In the genomic region with DNA sequence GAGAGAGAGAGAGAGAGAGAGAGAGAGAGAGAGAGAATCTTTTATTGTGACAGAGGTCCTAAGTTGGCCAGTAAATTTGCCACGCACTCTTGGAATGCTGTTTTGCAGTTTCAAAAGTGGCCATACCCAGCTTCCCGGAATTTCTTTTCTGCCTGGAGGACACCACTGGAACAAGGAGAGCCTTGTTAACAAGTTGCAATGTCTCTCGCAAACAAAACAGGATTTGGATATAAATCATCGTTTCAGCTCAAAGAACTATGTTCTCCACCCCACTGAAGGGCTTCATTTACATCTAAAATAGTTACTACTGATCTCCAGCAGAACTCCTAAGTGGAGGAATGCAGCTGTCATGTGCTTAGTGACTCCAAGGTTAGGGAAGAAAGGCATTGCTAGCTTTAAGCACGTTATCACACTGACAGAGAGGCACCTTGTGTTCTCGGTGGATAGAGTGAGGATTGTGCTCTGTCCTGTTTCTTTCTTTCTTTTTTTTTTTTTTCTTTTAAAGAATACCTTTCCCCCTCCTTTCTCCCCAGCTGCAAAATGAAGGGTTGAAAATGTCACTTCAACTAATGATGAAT, we compare ENCODE assay signal across 11 mouse cellular contexts.
DNase-seq lines count a peak whose midpoint lies in the region; ATAC-seq and TF ChIP-seq lines count a peak whose summit lies in the region.
"Had no signal": no experiment of that assay in that cellular context is flagged by ENCODE, and none has a peak within 500 bp of the region (broad histone marks: within the 10 kb centered on the region; RNA-seq: fewer than 3 reads in every experiment).

No protein-coding gene starts in this region.

- peaks cover 5% of the 10 kb centered on the region; the same call in 1 of the 2 replicates for H3K4me1 ChIP-seq in lung, embryonic 14.5 days (ENCODE audit: insufficient read depth)
- H3K4me1 ChIP-seq: limb, embryonic 15.5 days; megakaryocyte, embryonic 14.5 days had no signal

- H3K4me2 ChIP-seq in lung, embryonic 14.5 days: no peak overlapping the region
- H3K4me2 ChIP-seq: limb, embryonic 15.5 days had no signal

- H3K27me3 ChIP-seq in lung, embryonic 14.5 days (ENCODE audit: insufficient read depth, low read length): no peaks in the 10 kb centered on the region
- H3K27me3 ChIP-seq: limb, embryonic 15.5 days; megakaryocyte, embryonic 14.5 days had no signal

- H3K9ac ChIP-seq in lung, embryonic 14.5 days: no peak overlapping the region
- H3K9ac ChIP-seq: limb, embryonic 15.5 days had no signal

- peak; percentile 36 for DNase-seq in adrenal gland, adult 2 months
- DNase-seq in adrenal gland, postnatal 25 days: no peak
- DNase-seq in lung, embryonic 14.5 days: peak; percentile 12
- no peak for DNase-seq in lung, postnatal 4 days
- DNase-seq in embryo, embryonic 11 days: peak; percentile 43
- peak; percentile 22 to 47 for DNase-seq in kidney, postnatal 36 days
- DNase-seq in urinary bladder, postnatal 4 days (ENCODE audit: low spot score in 2 of 2): no peak
- DNase-seq: cerebellum, adult 9-11 months had no signal

- H3K9me3 ChIP-seq in lung, embryonic 14.5 days (ENCODE audit: low read depth, low read length): no peaks in the 10 kb centered on the region
- H3K9me3 ChIP-seq: limb, embryonic 15.5 days; megakaryocyte, embryonic 14.5 days had no signal

- H3K4me3 ChIP-seq in lung, embryonic 14.5 days (ENCODE audit: low read depth, low read length): no peak overlapping the region
- H3K4me3 ChIP-seq: limb, embryonic 15.5 days; megakaryocyte, embryonic 14.5 days had no signal

- no peak for ATAC-seq in lung, embryonic 14.5 days (ENCODE audit: insufficient read depth)
- ATAC-seq in erythroblast, adult 5-6 weeks (replicated peaks; ENCODE audit: low FRiP score, poor library complexity, severe bottlenecking): no peak

- 19% methylated on average over 6 of the region's 6 CpGs for WGBS in lung, embryonic 14.5 days

- no peak overlapping the region for H3K27ac ChIP-seq in lung, embryonic 14.5 days (ENCODE audit: low read depth)
- H3K27ac ChIP-seq: limb, embryonic 15.5 days had no signal

- no peak for TF ChIP-seq CTCF in lung, embryonic 14.5 days (IDR thresholded peaks at IDR 0.05; ENCODE audit: low read depth)

- no peaks in the 10 kb centered on the region for H3K36me3 ChIP-seq in lung, embryonic 14.5 days (ENCODE audit: insufficient read depth)
- H3K36me3 ChIP-seq: limb, embryonic 15.5 days had no signal

Comparison
In these comparisons a context has a peak if more than half of its experiments do, and no peak if none do; other contexts are left out.
1. DNase-seq: peak in adrenal gland, adult 2 months (single experiment), lung, embryonic 14.5 days (single experiment), embryo, embryonic 11 days (single experiment) and kidney, postnatal 36 days (2 of 2); none in adrenal gland, postnatal 25 days (single experiment), lung, postnatal 4 days (0 of 2) and urinary bladder, postnatal 4 days (0 of 2).